Mouse (Mus musculus): ENCODE measurements around the gene Sytl3.
"Not testable (repeated sequence)": the region's sequence is repeated elsewhere in the genome, so short reads cannot be mapped to it uniquely, and the experiment has no call there.

GRCm38 (mm10) chr17:6691596-6691995 lies 32.7 kb downstream of the Sytl3 start:
- TF ChIP-seq GATA1 (IDR thresholded peaks at IDR 0.05; ENCODE audit: borderline replicate concordance, low read length); FLI1 (IDR thresholded peaks at IDR 0.05; ENCODE audit: low read length): not testable (repeated sequence)
